Mouse (Mus musculus) pancreas, adult 10 weeks (tissue): ENCODE results near the gene Sart3. TPM values are rescaled to one million over a fixed set of nuclear protein-coding genes. Genes with fewer than 3 reads are reported as not detected.

ENCODE experiments used
- polyA plus RNA-seq: library from polyadenylated mRNA; stranded (reverse); fragments of 350-450 nt; fragmentation: Illumina TruSeq; extraction: RNeasy Lipid Tissue Mini Kit (QIAGEN cat#74804); gene quantifications from one replicate; pipeline ENCODE4 v1.2.3, GENCODE M21; 2015; ENCODE audit warnings: low read depth, low replicate concordance; ENCODE audit not compliant: insufficient read depth

The Sart3 gene
- 6.0 TPM for polyA plus RNA-seq

GRCm38 (mm10) chr5:113772450-113772895, at the start of gene Sart3, which contains the start of gene Iscu:
Sart3 (minus strand) TSS chr5:113772510.
Iscu (plus strand) TSS chr5:113772748.

GRCm38 (mm10) chr5:113800280-113800679, 28.0 kb upstream of the Sart3 start, which contains the start of gene Tmem119:
Tmem119 (minus strand) TSS chr5:113800516.

GRCm38 (mm10) chr5:113735345-113736112, 36.8 kb downstream of the Sart3 start, which contains the start of gene Ficd:
Ficd (plus strand) TSS chr5:113735803.

GRCm38 (mm10) chr5:113724446-113724845, 47.9 kb downstream of the Sart3 start, which contains the start of gene 1700069L16Rik:
1700069L16Rik (minus strand) TSS chr5:113724772.

Other genes starting within 250 kb of the Sart3 start
- 8.0 TPM for gene Cmklr1, start 122.1 kb downstream of the Sart3 start, polyA plus RNA-seq
- not detected for gene 1700069L16Rik, start 47.7 kb downstream of the Sart3 start, polyA plus RNA-seq
- 4.7 TPM for gene Ficd, start 36.7 kb downstream of the Sart3 start, polyA plus RNA-seq
- 46.8 TPM for gene Iscu, start 238 bp upstream of the Sart3 start, polyA plus RNA-seq
- 13.5 TPM for gene Tmem119, start 28.0 kb upstream of the Sart3 start, polyA plus RNA-seq
- gene Selplg, start 60.1 kb upstream of the Sart3 start, polyA plus RNA-seq, result 3.7 TPM
- 9.9 TPM for gene Coro1c, start 136.2 kb upstream of the Sart3 start, polyA plus RNA-seq
- 4.2 TPM for gene Ssh1, start 221.4 kb upstream of the Sart3 start, polyA plus RNA-seq
- not detected for gene Dao, start 231.2 kb upstream of the Sart3 start, polyA plus RNA-seq